Comparison of ENCODE assay signal across 20 mouse cellular contexts in genomic region chr6:144169791-144170190, GRCm38 (mm10).
A peak's percentile ranks its signal among the peaks of the same experiment; 100 is the strongest.
DNase-seq lines count a peak whose midpoint lies in the region; ATAC-seq lines count a peak whose summit lies in the region.
"Had no signal": no experiment of that assay in that cellular context is flagged by ENCODE, and none has a peak within 500 bp of the region (broad histone marks: within the 10 kb centered on the region; RNA-seq: fewer than 3 reads in every experiment).

No protein-coding gene starts in this region.

- H3K4me3 ChIP-seq in hindbrain, embryonic 11.5 days (ENCODE audit: low read depth, low read length), result no peak overlapping the region
- no peak overlapping the region for H3K4me3 ChIP-seq in hindbrain, embryonic 14.5 days (replicated peaks; ENCODE audit: low read length)
- no peak overlapping the region for H3K4me3 ChIP-seq in neural tube, embryonic 15.5 days (replicated peaks)
- no peak overlapping the region for H3K4me3 ChIP-seq in embryonic facial prominence, embryonic 12.5 days
- H3K4me3 ChIP-seq: embryonic facial prominence, embryonic 13.5 days; forebrain, embryonic 13.5 days; liver, embryonic 12.5 days; lung, embryonic 15.5 days; myocyte had no signal

- no peaks in the 10 kb centered on the region for H3K9me3 ChIP-seq in hindbrain, embryonic 11.5 days (ENCODE audit: control insufficient read depth, low read length)
- H3K9me3 ChIP-seq in hindbrain, embryonic 14.5 days (ENCODE audit: control insufficient read depth, low read length), result no peaks in the 10 kb centered on the region
- no peaks in the 10 kb centered on the region for H3K9me3 ChIP-seq in neural tube, embryonic 15.5 days (replicated peaks)
- no peaks in the 10 kb centered on the region for H3K9me3 ChIP-seq in embryonic facial prominence, embryonic 12.5 days
- H3K9me3 ChIP-seq: embryonic facial prominence, embryonic 13.5 days; forebrain, embryonic 13.5 days; liver, embryonic 12.5 days; lung, embryonic 15.5 days had no signal

- H3K36me3 ChIP-seq in hindbrain, embryonic 11.5 days (ENCODE audit: control insufficient read depth, insufficient read depth, low read length), result no peaks in the 10 kb centered on the region
- no peaks in the 10 kb centered on the region for H3K36me3 ChIP-seq in hindbrain, embryonic 14.5 days (replicated peaks; ENCODE audit: control insufficient read depth, insufficient read depth)
- H3K36me3 ChIP-seq in neural tube, embryonic 15.5 days, result no peaks in the 10 kb centered on the region
- H3K36me3 ChIP-seq in embryonic facial prominence, embryonic 12.5 days, result no peaks in the 10 kb centered on the region
- H3K36me3 ChIP-seq: embryonic facial prominence, embryonic 13.5 days; G1E; liver, embryonic 12.5 days; lung, embryonic 15.5 days had no signal

- H3K27me3 ChIP-seq in hindbrain, embryonic 11.5 days (ENCODE audit: control insufficient read depth, insufficient read depth, low read length), result no peaks in the 10 kb centered on the region
- no peaks in the 10 kb centered on the region for H3K27me3 ChIP-seq in hindbrain, embryonic 14.5 days (ENCODE audit: control insufficient read depth, insufficient read depth, low read length)
- H3K27me3 ChIP-seq in neural tube, embryonic 15.5 days (replicated peaks), result no peaks in the 10 kb centered on the region
- no peaks in the 10 kb centered on the region for H3K27me3 ChIP-seq in embryonic facial prominence, embryonic 12.5 days
- H3K27me3 ChIP-seq: embryonic facial prominence, embryonic 13.5 days; forebrain, embryonic 13.5 days; liver, embryonic 12.5 days; lung, embryonic 15.5 days had no signal

- DNase-seq in hindbrain, embryonic 11.5 days (ENCODE audit: low spot score), result peak; percentile 37
- DNase-seq in hindbrain, embryonic 14.5 days (ENCODE audit: low spot score), result no peak
- peak; percentile 26 for DNase-seq in neural tube, embryonic 10.5 days (ENCODE audit: extremely low spot score, low spot score)
- no peak for DNase-seq in adrenal gland, postnatal 4 days (ENCODE audit: low spot score in 2 of 2)
- no peak for DNase-seq in testis, postnatal 14 days (ENCODE audit: low spot score)
- DNase-seq: adrenal gland, adult 8-10 months; cerebellum, adult 9-11 months; heart, adult 18-20 months; heart, postnatal 14 days; kidney, postnatal 4 days; right cerebral cortex, postnatal 25 days; thymus, adult 18-20 months had no signal

- WGBS in hindbrain, embryonic 11.5 days, result 12% methylated on average over 4 of the region's 4 CpGs
- 15% methylated on average over 4 of the region's 4 CpGs for WGBS in hindbrain, embryonic 14.5 days
- WGBS in neural tube, embryonic 15.5 days, result 17% methylated on average over 4 of the region's 4 CpGs
- 19% methylated on average over 4 of the region's 4 CpGs for WGBS in embryonic facial prominence, embryonic 12.5 days

- H3K4me2 ChIP-seq in hindbrain, embryonic 11.5 days (replicated peaks; ENCODE audit: low read depth, low read length), result no peak overlapping the region
- no peak overlapping the region for H3K4me2 ChIP-seq in hindbrain, embryonic 14.5 days (replicated peaks)
- H3K4me2 ChIP-seq in neural tube, embryonic 15.5 days, result no peak overlapping the region
- H3K4me2 ChIP-seq in embryonic facial prominence, embryonic 12.5 days (replicated peaks), result no peak overlapping the region
- H3K4me2 ChIP-seq: embryonic facial prominence, embryonic 13.5 days; forebrain, embryonic 13.5 days; liver, embryonic 12.5 days; lung, embryonic 15.5 days had no signal

- H3K27ac ChIP-seq in hindbrain, embryonic 11.5 days (ENCODE audit: low read depth, low read length), result no peak overlapping the region
- no peak overlapping the region for H3K27ac ChIP-seq in hindbrain, embryonic 14.5 days
- no peak overlapping the region for H3K27ac ChIP-seq in neural tube, embryonic 15.5 days (replicated peaks)
- 0 out of 2 replicates have a peak overlapping the region, but pooled peaks have one; percentile 9 for H3K27ac ChIP-seq in embryonic facial prominence, embryonic 12.5 days
- H3K27ac ChIP-seq: forebrain, embryonic 13.5 days; liver, embryonic 12.5 days; lung, embryonic 15.5 days had no signal

- no peak overlapping the region for H3K9ac ChIP-seq in hindbrain, embryonic 11.5 days (ENCODE audit: low read depth, low read length)
- H3K9ac ChIP-seq in hindbrain, embryonic 14.5 days, result no peak overlapping the region
- no peak overlapping the region for H3K9ac ChIP-seq in neural tube, embryonic 15.5 days (replicated peaks)
- no peak overlapping the region for H3K9ac ChIP-seq in embryonic facial prominence, embryonic 12.5 days
- H3K9ac ChIP-seq: embryonic facial prominence, embryonic 13.5 days; forebrain, embryonic 13.5 days; liver, embryonic 12.5 days; lung, embryonic 15.5 days had no signal

- ATAC-seq in hindbrain, embryonic 11.5 days (ENCODE audit: low FRiP score), result no peak
- no peak for ATAC-seq in hindbrain, embryonic 14.5 days (ENCODE audit: low FRiP score)
- ATAC-seq in neural tube, embryonic 15.5 days (ENCODE audit: low FRiP score), result no peak
- no peak for ATAC-seq in embryonic facial prominence, embryonic 12.5 days (ENCODE audit: insufficient number of reproducible peaks, insufficient read depth, low FRiP score, low TSS enrichment)
- ATAC-seq: forebrain, embryonic 13.5 days; liver, embryonic 12.5 days had no signal

- H3K4me1 ChIP-seq in hindbrain, embryonic 11.5 days (replicated peaks; ENCODE audit: control insufficient read depth, insufficient read depth, low read length), result peaks cover 3% of the 10 kb centered on the region; the same call in 1 of the 2 replicates
- peaks cover 13% of the 10 kb centered on the region for H3K4me1 ChIP-seq in hindbrain, embryonic 14.5 days (replicated peaks; ENCODE audit: control insufficient read depth, insufficient read depth, low read length)
- peaks cover 9% of the 10 kb centered on the region for H3K4me1 ChIP-seq in neural tube, embryonic 15.5 days
- peaks cover 42% of the 10 kb centered on the region for H3K4me1 ChIP-seq in embryonic facial prominence, embryonic 12.5 days
- H3K4me1 ChIP-seq: liver, embryonic 12.5 days had no signal

Comparison
In these comparisons a context has a peak if more than half of its experiments do, and no peak if none do; other contexts are left out.
1. DNase-seq: peak in hindbrain, embryonic 11.5 days (single experiment) and neural tube, embryonic 10.5 days (single experiment); none in hindbrain, embryonic 14.5 days (single experiment), adrenal gland, postnatal 4 days (0 of 2) and testis, postnatal 14 days (single experiment).